Mouse (Mus musculus) lung, postnatal 36 days (tissue): ENCODE data around the gene Samt3.

Experiments used
- DNase-seq: peaks from one replicate; pipeline ENCODE4 v3.0.0; 2022; ENCODE audit warnings: mixed read lengths

Gene Samt3

GRCm38 (mm10) chrX:86043899-86044298 lies at the start of gene Samt3:
Samt3 (plus strand) TSS chrX:86044199.
- no peak for DNase-seq

- no peak for DNase-seq
Measured at GRCm38 (mm10) chrX:86016591-86016990, 27.4 kb upstream of the Samt3 start.

- no peak for DNase-seq
Measured at GRCm38 (mm10) chrX:86088672-86089071, 44.7 kb downstream of the Samt3 start.
